Mouse (Mus musculus) common myeloid progenitor, adult 5-6 weeks (primary cell): ENCODE data around the gene Hap1. TPM values are rescaled to one million over a fixed set of nuclear protein-coding genes. Genes with fewer than 3 reads are reported as not detected.
A peak's percentile ranks its signal among the peaks of the same experiment; 100 is the strongest.

Experiments
- ATAC-seq: replicated peaks from 2 replicates; pipeline ENCODE4 v1.8.0; 2016; ENCODE audit warnings: low read depth, mild to moderate bottlenecking, moderate TSS enrichment, inconsistent platforms; ENCODE audit not compliant: poor library complexity, severe bottlenecking
- total RNA-seq: library from RNA; stranded (forward); fragments of 200-1000, 187-1606 nt; gene quantifications from 2 replicates; pipeline ENCODE4 v1.2.3, GENCODE M21; 2017

Gene Hap1
- total RNA-seq, 1 experiment from 2014 or later: not detected

DNA sequence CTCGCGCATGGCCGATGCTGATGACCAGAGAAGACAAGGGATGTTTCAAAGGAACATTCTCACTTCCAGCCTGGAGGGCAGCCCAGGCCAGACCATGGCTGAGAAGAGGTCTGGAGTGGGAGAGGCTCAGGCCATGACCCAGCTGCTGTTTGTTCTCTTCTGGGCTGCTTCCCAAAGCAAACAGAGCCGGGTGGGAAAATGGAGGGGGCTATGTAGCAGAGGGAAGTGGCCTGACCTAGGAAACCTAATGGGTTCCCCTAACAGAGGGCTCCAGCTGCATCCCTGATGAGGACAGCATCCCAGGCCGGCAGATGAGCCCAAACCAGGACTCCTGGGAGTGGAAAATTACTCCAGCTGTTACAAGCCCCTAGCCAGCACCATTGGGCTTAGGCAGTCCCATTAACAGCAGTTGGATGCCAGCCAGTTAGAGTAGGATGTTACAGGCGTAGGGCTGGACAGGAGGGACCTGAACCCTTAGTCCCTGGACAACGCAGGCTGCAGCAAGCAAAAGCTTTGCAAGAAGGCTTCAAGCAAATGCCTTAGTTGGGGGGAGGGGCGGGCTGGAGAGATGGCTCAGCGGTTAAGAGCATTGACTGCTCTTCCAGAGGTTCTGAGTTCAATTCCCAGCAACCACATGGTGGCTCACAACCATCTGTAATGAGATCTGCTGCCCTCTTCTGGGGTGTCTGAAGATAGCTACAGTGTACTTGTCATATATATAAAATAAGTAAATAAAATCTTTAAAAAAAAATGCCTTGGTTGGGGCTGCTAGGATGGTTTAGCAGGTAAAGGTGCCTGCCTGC is 35.4 kb upstream of the Hap1 start:
- no peak for ATAC-seq

DNA sequence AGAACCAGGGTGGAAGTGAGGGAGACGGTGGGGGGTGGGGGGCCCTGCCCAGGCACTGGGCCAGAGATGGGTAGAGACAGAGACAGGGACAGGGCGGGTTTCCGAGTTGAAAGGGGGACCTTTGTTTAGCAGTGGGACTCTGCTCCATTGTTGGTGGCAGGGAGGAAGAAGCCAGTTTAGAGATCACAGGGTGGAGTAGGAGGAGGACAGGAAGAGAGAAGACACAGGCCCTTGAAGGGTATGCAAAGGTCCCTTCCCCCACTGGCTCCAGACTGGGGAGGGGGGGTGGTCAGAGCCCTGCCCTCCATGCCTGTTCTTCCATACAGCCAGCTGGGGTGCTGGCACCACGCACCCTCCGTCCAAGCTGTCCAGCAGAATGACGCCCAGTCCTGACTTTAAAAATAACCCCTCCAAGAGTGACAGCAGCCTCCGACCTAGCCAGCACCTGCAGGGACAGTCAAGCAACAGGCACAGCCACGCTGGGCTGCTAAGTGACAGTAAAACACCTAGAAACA is 34.1 kb upstream of the Hap1 start:
- no peak for ATAC-seq

DNA sequence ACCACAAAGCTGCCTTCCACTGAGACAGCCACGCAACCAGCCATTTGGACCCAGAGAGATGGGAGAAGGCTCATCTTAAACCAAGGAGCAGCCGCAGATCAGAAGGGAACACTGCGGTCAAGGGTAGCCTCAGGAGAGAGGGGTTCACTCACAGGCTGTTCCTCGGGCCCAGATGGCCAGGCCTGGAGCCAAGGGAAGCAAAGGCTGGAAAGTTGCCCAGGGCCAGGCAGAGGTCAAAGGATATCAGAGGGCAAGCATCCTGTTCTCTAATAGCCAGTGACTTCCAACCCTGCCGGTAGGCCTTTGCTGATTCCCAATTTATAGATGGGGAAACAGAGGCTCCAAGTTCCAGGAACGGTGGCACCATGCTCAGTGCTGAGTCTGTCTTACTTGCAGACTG is 32.7 kb upstream of the Hap1 start:
- no peak for ATAC-seq

DNA sequence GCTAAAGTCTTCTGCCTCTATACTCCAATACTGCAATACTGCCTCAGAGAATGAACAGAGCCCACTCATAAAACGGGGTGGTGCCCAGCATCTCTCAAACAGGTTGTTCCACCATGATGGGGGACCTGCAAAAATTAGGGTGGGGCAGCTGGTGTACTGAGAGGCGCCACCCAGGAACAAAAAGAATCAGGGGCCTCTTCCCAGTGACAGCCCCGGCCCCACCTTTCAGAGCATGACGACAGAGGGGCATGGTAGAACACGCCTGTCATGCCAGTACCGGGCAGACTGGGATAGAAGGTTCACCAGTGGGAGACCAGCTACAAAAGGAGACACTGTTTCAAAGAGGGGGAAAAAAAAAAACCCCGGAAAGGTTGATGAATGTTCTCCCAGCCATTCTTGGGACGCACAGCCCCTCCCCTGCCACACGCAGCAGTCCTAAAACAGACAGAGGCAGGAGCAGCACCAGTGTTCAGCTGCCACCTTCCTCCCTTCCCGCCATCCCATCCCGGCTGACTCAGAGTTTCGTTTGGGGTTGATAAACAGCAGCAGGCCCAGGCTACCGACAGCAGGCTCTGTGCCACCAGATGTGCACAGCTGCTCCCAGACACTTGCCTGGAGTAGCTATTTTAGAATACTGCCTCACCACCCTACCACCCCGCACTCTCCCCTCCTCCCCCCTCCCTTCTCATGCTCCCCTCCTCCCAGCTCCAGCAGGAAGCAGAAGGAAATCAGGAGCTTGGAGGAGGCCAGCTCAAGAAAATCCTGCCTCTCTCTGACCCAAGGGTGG is 31.9 kb upstream of the Hap1 start:
- no peak for ATAC-seq

DNA sequence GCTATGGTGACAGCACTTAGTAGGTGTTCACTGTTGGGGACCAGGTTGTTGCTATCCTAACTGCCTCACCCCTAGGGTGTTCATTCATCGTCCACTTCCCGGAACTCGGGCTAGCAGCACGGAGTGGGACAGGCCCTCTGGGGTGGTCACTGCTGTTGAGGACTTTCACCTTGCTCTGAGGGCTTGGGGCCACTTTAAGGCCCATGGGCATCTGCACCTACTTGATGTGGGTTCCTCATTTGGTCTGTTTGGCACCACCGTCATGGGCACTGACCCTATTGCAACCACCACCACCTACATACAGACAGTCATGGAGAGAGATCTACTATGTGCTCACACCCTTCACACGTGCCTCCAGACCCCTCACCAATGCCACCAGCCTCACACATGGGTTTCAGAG is 31.2 kb upstream of the Hap1 start:
- no peak for ATAC-seq

DNA sequence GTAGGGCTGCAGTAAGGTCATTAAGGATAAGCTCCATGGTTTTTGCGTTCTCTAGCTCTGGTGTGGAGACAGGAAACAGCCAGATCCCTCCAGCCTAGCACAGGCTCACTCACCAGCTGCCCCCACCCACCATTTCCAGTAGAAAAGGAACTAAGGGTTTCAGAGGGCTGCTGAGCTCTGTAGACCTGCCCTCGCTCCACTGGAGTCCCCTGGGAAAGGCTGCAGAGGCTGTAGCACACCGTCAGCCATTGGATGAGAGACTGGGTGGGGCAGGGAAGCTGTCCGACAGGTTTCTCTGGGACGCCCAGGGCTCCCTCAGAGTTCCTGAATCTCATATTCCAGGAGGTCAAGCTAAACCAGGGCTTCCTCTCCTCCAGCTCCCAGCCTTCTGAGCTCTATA is 30.7 kb upstream of the Hap1 start:
- ATAC-seq: no peak

DNA sequence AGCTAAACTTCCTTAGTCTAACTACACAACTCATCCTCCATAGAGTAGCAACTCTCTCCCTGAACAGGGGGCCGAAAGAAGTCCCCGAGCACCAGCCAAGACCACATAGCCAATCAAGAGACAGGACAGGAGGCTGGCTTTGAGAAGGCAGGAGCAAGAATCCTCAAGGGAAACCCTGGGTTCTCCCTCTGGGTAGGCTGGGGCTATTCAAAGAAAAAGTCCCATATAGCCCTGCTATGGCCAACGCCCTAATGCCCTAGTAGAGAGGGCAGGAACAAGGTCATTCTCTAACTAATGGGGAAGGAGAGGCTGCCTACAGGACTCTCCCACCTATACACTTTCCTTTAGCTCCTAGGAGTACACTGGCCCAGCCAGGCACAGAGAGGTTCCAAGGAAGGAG is 29.1 kb upstream of the Hap1 start:
- ATAC-seq: no peak

DNA sequence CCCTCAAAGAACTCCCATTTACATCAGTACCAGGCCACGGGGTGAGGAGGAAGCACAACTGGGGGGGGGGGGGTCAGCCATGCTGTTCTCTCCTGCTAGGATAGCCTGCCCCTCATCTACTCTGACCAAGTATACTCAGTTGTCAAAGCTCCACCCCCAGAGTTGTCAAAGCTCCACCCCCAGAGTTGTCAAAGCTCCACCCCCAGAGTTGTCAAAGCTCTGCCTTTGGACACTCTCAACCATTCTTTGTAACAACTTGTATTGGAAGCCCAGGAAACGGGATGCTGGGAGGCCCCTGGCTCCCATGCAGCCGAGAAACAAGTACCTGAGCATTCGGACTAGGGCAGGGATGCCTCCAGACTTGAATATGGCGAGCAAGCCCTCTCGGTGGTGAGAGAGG is 26.8 kb upstream of the Hap1 start:
- ATAC-seq: no peak

DNA sequence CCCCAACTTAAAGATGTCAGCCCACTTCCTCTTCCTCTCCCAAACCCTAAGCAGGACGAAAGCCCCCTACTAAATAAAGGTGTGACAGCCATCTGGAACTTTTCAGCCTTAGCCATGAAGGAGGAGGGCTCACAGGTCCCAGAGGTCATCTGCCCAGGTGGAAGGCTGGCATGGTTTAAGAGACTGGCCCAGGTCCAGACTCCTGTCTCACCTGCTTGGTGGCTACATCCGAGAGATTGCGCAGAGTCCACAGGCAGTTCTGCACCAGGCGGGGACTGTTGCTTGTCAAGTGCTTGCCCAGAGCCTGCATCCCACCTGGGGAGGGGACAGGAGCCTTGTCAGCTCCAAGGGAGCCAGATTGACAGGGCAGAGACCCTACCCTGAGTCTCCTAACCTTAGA is 23.4 kb upstream of the Hap1 start:
- no peak for ATAC-seq

DNA sequence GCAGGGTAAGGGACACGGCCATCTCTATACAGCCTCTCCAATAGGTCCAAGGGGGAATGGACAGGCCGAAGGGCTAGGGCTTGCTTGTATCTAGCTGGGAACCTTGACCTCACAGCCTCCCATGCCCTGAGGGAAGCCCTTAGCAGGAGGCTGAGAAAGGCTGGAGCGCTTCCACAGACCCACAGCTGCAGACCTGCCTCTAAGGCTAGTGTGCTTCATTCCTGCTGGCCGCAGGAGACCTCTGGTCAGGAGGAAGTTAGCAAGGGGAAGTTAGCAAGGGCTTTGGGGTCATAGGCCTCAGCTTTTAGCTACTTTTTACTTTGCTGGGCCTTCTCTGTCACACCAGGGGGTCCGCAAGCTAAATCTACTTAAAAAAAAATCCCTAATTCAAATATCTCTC is 22.5 kb upstream of the Hap1 start:
- ATAC-seq: no peak

DNA sequence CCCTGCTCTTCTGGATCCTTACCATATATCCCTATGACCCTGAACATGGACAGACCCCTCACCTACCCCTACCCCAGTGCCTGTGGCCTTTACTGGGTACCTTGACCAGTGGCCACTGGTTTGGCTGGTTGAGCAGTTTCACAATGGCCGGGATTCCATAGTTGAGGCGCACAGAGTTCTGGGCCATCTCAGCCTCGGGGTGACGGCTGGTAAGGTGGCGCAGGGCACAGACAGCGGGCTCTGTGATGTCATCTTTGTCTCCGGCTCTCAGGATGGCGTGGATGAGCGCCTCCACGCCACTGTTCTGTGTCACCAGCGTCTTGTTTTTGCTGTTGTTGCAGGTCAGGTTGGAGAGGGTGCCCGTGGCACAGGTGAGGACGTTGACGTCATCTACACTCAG is 22.1 kb upstream of the Hap1 start:
- no peak for ATAC-seq

DNA sequence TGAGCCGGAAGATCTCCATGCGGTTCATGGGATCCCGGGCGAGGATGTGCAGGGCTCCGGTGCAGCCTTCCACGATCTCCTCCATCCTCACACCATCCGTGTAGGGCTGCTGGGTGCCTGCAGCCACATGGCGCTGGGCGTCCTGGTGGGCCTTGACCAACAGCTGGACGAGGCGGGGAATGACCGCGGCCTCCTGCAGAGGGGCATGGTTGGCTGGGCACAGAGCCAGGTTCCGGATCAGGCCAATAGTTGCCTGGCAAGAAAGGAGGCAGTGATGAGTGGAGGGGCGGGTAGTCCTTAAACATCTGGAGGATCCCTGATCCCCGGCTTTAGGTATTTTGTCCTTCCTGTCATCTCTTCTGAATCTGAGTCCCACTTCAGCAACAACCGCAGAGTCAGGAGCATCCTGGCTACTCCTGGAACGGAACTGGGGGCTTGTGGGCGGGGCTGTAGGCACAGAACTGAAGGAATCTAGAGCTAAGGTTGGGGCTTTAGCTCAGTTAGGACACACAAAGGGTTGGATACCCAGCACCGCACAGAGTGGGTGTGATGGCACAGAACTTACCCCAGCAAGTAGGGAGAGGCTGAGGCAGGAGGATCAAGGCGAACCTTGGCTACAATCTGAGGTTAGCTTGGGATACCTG is 20.9 kb upstream of the Hap1 start:
- no peak for ATAC-seq

DNA sequence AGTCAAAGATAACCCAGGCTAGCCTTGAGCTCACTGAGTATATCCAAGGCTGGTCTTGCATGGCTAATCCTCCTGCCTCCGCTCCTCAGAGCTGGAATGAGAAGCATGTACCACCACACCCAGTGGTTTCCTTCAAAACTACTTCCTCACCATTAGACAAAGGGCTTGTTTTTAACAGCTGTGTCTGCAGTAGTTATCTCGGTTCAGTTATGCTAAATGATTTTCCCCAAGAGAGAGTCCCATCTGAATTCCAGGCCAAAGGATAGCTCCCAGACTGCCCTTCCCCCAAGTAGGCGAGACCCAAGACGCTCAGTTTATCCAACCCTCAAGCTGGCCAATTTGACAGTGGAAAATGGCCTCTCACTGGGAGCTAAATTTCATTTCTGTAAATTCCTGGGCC is 20.1 kb upstream of the Hap1 start:
- no peak for ATAC-seq

DNA sequence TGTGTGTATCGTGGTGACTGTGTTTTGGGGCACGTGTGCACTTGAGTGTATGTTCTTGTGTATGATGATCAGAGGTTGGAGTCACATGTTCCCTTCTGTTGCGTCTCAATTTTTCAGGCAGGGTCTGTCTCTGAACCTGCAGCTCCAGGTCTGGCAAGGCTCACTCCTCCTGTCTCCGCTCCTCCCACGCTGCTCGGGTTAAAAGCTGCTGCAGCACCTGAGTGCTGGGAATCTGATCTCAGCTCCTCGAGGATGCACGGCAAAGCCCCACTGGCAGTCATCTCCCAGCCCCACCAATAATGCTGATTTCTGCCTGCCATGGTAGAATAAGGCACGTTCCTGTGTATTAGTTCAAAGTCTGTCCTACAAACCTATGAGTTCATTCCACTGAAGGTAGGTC is 19.2 kb upstream of the Hap1 start:
- no peak for ATAC-seq

DNA sequence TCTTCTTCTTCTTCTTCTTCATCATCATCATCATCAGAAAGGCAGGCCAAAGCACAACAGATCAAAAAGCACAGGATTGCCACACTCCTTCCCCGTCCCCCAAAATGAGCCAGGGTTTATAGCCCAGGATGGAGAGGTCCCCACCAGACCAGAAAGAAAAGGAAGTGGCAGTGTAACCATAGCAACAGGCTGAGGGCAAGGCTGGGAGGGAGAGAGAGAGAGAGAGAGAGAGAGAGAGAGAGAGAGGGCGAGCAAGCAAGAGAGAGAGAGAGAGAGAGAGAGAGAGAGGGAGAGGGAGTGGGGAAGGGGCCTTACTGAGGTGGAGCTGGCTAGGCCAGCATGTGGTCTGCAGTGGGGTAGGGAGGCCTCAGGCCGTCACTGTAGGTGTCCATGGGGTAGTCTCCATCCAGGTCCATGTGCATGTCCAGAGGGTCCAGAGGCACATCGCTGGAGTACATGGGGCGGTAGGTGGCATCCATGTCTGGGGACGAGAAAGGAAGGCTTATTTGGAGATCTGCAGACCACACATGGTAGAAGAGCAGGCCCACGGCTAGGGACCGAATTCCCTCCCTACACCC is 16.1 kb upstream of the Hap1 start:
- ATAC-seq: peak; percentile 53; the same call in 1 of the 2 replicates

DNA sequence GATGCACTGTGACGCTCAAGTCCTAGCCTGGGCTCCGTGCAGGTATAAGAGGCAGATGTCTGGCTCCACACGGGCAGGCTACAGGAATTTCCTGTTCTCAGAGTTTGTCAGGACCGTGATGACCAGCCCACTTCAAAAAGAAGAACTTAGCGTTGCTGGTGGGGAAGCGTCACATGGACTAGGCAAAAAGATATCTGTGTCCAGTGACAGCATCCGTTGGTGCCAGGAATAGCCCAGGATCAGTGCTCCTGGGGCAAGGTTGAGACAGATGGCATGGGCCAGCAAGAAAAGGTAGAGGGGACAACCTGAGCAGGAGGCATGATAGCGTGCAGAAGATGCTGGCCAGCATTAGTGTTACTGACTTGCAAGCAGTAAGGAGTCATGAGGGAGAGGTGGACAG is 13.9 kb upstream of the Hap1 start:
- ATAC-seq: 0 out of 2 replicates have a peak, but pooled peaks have one; percentile 31

DNA sequence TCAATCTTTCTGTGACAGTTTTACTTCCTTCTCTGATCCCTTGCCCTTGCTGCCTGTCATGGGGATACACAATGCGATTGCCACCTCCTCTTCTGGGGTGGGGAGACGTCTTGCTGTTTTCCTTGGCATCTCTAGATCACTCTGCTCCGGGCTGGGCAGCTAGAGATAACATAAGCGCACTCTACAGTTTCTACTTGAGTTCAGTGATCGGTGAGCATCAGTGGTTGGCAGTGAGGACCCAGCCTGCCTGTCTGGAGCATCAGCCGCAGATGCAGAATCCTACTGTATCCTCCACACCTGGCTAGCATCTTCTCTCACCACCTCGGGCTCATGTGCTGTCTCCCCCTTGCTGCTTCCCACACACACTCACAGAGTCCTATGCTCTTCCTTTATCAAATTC is 13.2 kb upstream of the Hap1 start:
- ATAC-seq: no peak

DNA sequence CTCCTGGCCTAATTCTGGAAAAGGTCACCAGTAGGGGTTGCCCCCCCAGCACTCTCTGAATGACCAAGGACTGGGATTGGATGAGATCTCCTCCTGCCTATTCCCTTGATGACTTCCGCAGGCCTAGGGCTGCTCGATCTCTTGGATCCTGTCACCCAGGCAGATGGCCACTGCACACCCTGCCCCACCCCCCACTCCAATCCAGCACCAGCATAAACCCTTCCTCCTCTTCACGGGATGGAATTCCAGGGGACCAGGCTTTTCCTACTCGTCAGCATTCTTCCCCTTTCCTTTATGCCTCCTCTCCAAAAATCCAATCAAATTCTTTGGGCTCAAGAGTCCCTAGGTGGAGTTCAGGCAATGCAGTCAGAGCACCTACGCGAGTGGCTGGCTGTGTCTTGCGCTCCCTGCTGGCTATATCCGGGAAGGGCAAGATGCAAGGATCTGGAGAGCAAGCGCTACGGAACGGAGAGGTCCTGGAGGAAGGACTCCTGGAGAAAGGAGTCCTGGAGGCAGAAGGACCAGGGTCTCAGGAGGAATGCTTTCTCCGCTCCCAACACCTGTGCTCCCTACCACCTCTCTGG is 7.1 kb upstream of the Hap1 start:
- peak; percentile 69 for ATAC-seq

DNA sequence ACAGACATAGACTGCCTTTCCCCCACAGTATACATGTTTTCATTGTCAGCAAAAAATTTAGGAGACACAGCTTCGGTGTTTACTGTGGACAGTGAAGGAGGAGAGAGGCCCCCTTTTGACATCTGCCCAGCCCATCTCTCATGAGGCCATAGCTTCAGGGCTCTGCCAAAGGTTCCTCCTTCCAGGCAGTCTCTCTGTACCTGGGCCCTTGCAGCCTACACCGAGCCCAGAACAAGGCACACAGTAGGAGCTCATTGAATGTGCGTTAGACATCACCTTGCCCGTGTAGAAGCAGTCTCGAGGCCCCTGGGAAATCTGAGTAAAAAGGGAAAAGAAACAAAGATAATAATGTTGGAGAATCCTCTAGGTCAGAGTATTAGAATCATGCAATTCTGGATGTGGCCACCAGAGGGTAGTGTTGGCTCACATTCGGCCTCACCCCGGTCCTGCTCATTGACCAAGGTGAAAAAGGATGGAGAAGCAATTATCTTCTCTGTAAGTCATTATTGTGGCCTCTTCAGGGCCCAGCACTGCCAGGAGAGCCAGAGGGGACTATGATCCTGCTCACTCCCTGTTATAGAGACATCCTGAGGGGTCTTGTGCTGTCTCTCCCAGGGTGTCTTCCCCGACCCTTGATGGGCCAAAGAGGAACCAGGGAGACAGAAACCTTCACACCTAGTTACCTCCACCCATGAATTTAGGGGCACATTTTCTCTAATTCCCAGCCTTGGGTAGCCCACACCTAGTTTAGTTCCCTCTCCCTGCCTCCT is 6.5 kb upstream of the Hap1 start:
- ATAC-seq: peak; percentile 81
